Mouse (Mus musculus) stomach, postnatal 0 days (tissue): ENCODE data around the gene Gpr55. TPM values are rescaled to one million over a fixed set of nuclear protein-coding genes. Genes with fewer than 3 reads are reported as not detected.
A peak's percentile ranks its signal among the peaks of the same experiment; 100 is the strongest.

Experiments
- ATAC-seq: fragments of 200-750 bp; cut with Nextera tagmentation; 2 replicates; pipeline ENCODE4 v1.8.0; 2017; ENCODE audit not compliant: low FRiP score, low TSS enrichment
- DNase-seq: peaks from one replicate; pipeline ENCODE4 v3.0.0-alpha.2; 2016; ENCODE audit warnings: low spot score
- H3K27ac ChIP-seq: fragments of 300-500 bp; sonication (generic); replicated peaks from 2 replicates; pipeline ENCODE4 v1.5.1; 2014; ENCODE audit warnings: mild to moderate bottlenecking, control low read depth
- H3K27me3 ChIP-seq: fragments of 300-500 bp; sonication (generic); 2 replicates; pipeline ENCODE4 v1.6.1; 2014; ENCODE audit warnings: low read length; ENCODE audit not compliant: control insufficient read depth, insufficient read depth
- H3K36me3 ChIP-seq: fragments of 300-500 bp; sonication (generic); 2 replicates; pipeline ENCODE4 v1.6.1; 2014; ENCODE audit warnings: low read length, mixed read lengths; ENCODE audit not compliant: control insufficient read depth, insufficient read depth
- H3K4me1 ChIP-seq: fragments of 300-500 bp; sonication (generic); replicated peaks from 2 replicates; pipeline ENCODE4 v1.6.1; 2014; ENCODE audit warnings: antibody characterized with exemption; ENCODE audit not compliant: control insufficient read depth, insufficient read depth
- H3K4me2 ChIP-seq: fragments of 300-500 bp; sonication (generic); replicated peaks from 2 replicates; pipeline ENCODE4 v1.6.1; 2014; ENCODE audit warnings: low read depth, mild to moderate bottlenecking, control low read depth, moderate library complexity
- H3K4me3 ChIP-seq: fragments of 300-500 bp; sonication (generic); 2 replicates; pipeline ENCODE4 v1.5.1; 2014; ENCODE audit warnings: low read depth, low read length, control low read depth
- H3K9ac ChIP-seq: fragments of 300-500 bp; sonication (generic); 2 replicates; pipeline ENCODE4 v1.6.1; 2014; ENCODE audit warnings: mild to moderate bottlenecking, low read length, control low read depth, mixed read lengths
- H3K9me3 ChIP-seq: fragments of 300-500 bp; sonication (generic); 2 replicates; pipeline ENCODE4 v1.6.1; 2016; ENCODE audit warnings: low read length; ENCODE audit not compliant: control insufficient read depth
- CTCF ChIP-seq: IDR thresholded peaks from 2 replicates; pipeline ENCODE4 v1.5.1; 2016; ENCODE audit warnings: antibody characterized with exemption, low read depth, mild to moderate bottlenecking, moderate library complexity
- EP300 ChIP-seq: optimal IDR thresholded peaks from 2 replicates; pipeline ENCODE3; 2016; ENCODE audit warnings: antibody characterized with exemption
- WGBS: fragments of 180-500 bp; shearing (Covaris S2); extraction: QIAGEN DNeasy Blood & Tissue Kit; methylation state at CpG from one replicate; pipeline ENCODE4 v1.1.7; 2014; 5-methylcytosine and 5-hydroxymethylcytosine counted together
- polyA plus RNA-seq: library from polyadenylated mRNA; unstranded; fragments of >200 nt; fragmentation: Nextera tagmentation; extraction: Ambion mirVana; gene quantifications from 2 replicates; pipeline ENCODE4 v1.2.1, GENCODE M21; 2015

The Gpr55 gene
- polyA plus RNA-seq, 1 experiment from 2014 or later, result 0.16 TPM

DNA sequence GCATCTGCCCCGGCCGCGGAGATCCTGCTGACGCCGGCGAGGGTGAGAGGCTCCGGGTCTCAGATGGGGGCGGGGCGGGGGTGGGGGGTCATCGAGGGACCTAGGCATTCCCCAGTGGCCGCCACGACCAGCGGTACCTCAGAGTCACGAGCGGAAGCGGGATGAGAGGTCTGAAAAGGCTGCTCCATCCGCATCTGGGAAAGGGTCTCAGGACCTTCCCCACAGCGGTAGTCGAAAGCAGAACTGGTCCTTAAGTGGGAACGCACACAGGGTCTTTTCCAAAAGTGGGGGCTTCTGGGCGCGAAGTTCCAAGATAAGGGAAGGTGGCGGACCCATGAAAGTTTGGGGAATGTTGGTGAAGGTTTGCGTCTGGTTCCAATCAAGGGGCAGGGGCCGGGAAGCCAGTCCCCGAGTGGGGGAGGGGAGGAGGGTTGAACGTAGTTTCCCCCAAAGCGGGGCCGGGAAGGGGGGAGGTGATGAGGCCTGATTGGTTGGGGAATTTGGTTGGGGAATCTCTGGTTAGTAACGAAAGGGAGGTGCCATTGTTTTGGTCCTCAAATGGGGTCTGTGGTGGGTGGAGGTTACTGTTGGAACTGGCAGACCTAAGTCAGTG lies 66.0 kb downstream of the Gpr55 start:
- 0 out of 2 replicates have a peak, but pooled peaks have one; percentile 1 for ATAC-seq
- H3K9ac ChIP-seq, result peak overlapping the region; percentile 82
- H3K36me3 ChIP-seq, result no peaks in the 10 kb centered on the region
- peak overlapping the region; percentile 89 for H3K4me3 ChIP-seq
- no peaks in the 10 kb centered on the region for H3K9me3 ChIP-seq
- peak overlapping the region; percentile 86 for H3K27ac ChIP-seq
- H3K4me1 ChIP-seq, result peaks cover 17% of the 10 kb centered on the region; the same call in 1 of the 2 replicates
- no peaks in the 10 kb centered on the region for H3K27me3 ChIP-seq
- WGBS, result under 1% methylated on average over 30 of the region's 30 CpGs
- TF ChIP-seq CTCF (no peak), EP300 (no peak)
- H3K4me2 ChIP-seq, result peak overlapping the region; percentile 66
- DNase-seq, result peak; percentile 36

DNA sequence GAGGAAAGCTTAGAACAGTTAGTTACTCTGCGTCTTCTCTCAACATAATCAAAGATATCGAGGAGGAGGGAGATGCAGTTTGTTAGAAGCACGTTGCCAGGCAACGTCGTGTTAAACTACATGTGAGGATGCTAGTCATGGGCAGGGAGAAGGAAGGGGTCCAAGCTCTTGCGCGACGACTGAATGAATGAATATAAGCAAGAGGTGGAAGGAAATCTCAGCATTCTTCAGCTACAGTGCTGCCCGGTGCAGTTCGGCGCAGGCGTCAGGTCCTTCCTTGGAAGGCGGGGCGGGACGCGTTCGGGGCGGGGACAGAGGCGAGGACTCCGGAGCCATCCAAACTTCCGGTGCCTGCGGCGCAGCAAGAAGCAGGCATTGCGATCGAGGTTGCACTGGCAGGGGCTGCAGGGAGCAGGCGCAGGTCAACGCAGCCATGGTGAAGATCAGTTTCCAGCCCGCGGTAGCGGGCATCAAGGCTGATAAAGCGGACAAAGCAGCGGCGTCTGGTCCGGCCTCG lies 66.5 kb downstream of the Gpr55 start, which contains the start of gene Itm2c:
Gene Itm2c, plus strand, starts transcription at position 51 of the 517 bp plus-strand sequence.
- H3K36me3 ChIP-seq, result no peaks in the 10 kb centered on the region
- TF ChIP-seq EP300, result no peak
- TF ChIP-seq CTCF, result no peak
- H3K4me2 ChIP-seq, result peak within 1 kb of the TSS; percentile 66
- WGBS, result under 1% methylated on average over 35 of the region's 35 CpGs
- H3K4me1 ChIP-seq, result peaks cover 13% of the 10 kb centered on the region; the same call in 1 of the 2 replicates
- ATAC-seq, result peak; percentile 85
- peak; percentile 93 for DNase-seq
- no peaks in the 10 kb centered on the region for H3K27me3 ChIP-seq
- no peaks in the 10 kb centered on the region for H3K9me3 ChIP-seq
- H3K27ac ChIP-seq, result peak within 1 kb of the TSS; percentile 86
- peak within 1 kb of the TSS; percentile 89 for H3K4me3 ChIP-seq
- peak within 1 kb of the TSS; percentile 82 for H3K9ac ChIP-seq

Other genes with a start within 250 kb of the Gpr55 start
- gene A630001G21Rik, start 182.4 kb downstream of the Gpr55 start, polyA plus RNA-seq, result 0.50 and 0.72 TPM in 2 replicates
- gene Cab39, start 167.6 kb downstream of the Gpr55 start, polyA plus RNA-seq, result 29.0 and 33.3 TPM in 2 replicates
- 134 and 147 TPM in 2 replicates for gene Itm2c, start 66.7 kb downstream of the Gpr55 start, polyA plus RNA-seq
- 0.16 and 0.18 TPM in 2 replicates for gene 4933407L21Rik, start 32.5 kb downstream of the Gpr55 start, polyA plus RNA-seq
- gene Spata3, start 55.8 kb upstream of the Gpr55 start, polyA plus RNA-seq, result not detected in 2 replicates
- gene 2810459M11Rik, start 84.9 kb upstream of the Gpr55 start, polyA plus RNA-seq, result 8.0 and 9.1 TPM in 2 replicates
- gene Psmd1, start 103.4 kb upstream of the Gpr55 start, polyA plus RNA-seq, result 86.8 and 90.7 TPM in 2 replicates
- 3.0 and 3.1 TPM in 2 replicates for gene Htr2b, start 151.0 kb upstream of the Gpr55 start, polyA plus RNA-seq
- 0.31 TPM in 1 of 2 replicates, not detected in the other for gene Gm21972, start 172.6 kb upstream of the Gpr55 start, polyA plus RNA-seq
- 7.3 and 7.9 TPM in 2 replicates for gene Armc9, start 193.8 kb upstream of the Gpr55 start, polyA plus RNA-seq